Mouse (Mus musculus) mouse trophoblast stem cell (cell line): ENCODE measurements around the gene Prph.

Experiments used
- in situ Hi-C, 2 experiments: fragments of 300-500 bp; cut with MseI, MboI; formaldehyde crosslinking; loops; 2 replicates in 1 of 2; 3 replicates in 1 of 2; pipeline ENCODE4 v1.15.1; 2025

Prph gene

GRCm38 (mm10) chr15:99055040-99055439 is at the start of gene Prph:
Gene Prph, plus strand, starts transcription at chr15:99055174.
- in situ Hi-C loops: no loop called here

GRCm38 (mm10) chr15:99008801-99009241 is 46.2 kb upstream of the Prph start:
- in situ Hi-C loops: no loop called here

- in situ Hi-C loops: no loop called here
Measured at GRCm38 (mm10) chr15:99010896-99011295, 44.1 kb upstream of the Prph start.

GRCm38 (mm10) chr15:99011946-99012345 is 43.0 kb upstream of the Prph start:
- in situ Hi-C loops: no loop called here

- in situ Hi-C loops: no loop called here
Measured at GRCm38 (mm10) chr15:99014496-99015030, 40.4 kb upstream of the Prph start.

- in situ Hi-C loops: no loop called here
Measured at GRCm38 (mm10) chr15:99017355-99017761, 37.6 kb upstream of the Prph start.

- in situ Hi-C loops: no loop called here
Measured at GRCm38 (mm10) chr15:99017986-99018385, 37.0 kb upstream of the Prph start.

GRCm38 (mm10) chr15:99018630-99019029 is 36.3 kb upstream of the Prph start:
- in situ Hi-C loops: no loop called here

GRCm38 (mm10) chr15:99019436-99019835 is 35.5 kb upstream of the Prph start:
- in situ Hi-C loops: no loop called here

- in situ Hi-C loops: no loop called here
Measured at GRCm38 (mm10) chr15:99020171-99020570, 34.8 kb upstream of the Prph start.

GRCm38 (mm10) chr15:99021255-99021654 is 33.7 kb upstream of the Prph start:
- in situ Hi-C loops: no loop called here

- in situ Hi-C loops: no loop called here
Measured at GRCm38 (mm10) chr15:99024668-99025314, 30.2 kb upstream of the Prph start.

- in situ Hi-C loops: no loop called here
Measured at GRCm38 (mm10) chr15:99025414-99025813, 29.6 kb upstream of the Prph start.

GRCm38 (mm10) chr15:99026259-99026658 is 28.7 kb upstream of the Prph start:
- in situ Hi-C loops: no loop called here

- in situ Hi-C loops: no loop called here
Measured at GRCm38 (mm10) chr15:99027116-99027515, 27.9 kb upstream of the Prph start.

- in situ Hi-C loops: no loop called here
Measured at GRCm38 (mm10) chr15:99028874-99029458, 26.0 kb upstream of the Prph start.

GRCm38 (mm10) chr15:99029619-99030584 is 25.1 kb upstream of the Prph start, which contains the start of gene Tuba1c:
Gene Tuba1c, plus strand, starts transcription at chr15:99029891.
- in situ Hi-C loops: no loop called here

- in situ Hi-C loops: no loop called here
Measured at GRCm38 (mm10) chr15:99030585-99031387, 24.2 kb upstream of the Prph start.

- in situ Hi-C loops: no loop called here
Measured at GRCm38 (mm10) chr15:99031388-99031675, 23.6 kb upstream of the Prph start.

GRCm38 (mm10) chr15:99032041-99032725 is 22.8 kb upstream of the Prph start:
- in situ Hi-C loops: no loop called here
